Mouse (Mus musculus): ENCODE results near the gene Rnf208. TPM values are rescaled to one million over a fixed set of nuclear protein-coding genes. Genes with fewer than 3 reads are reported as not detected.
A peak's percentile ranks its signal among the peaks of the same experiment; 100 is the strongest.

Rnf208 gene
- polyA plus RNA-seq, 1 experiment: 12.9 TPM

- peak; percentile 62 for DNase-seq (ENCODE audit: low spot score)
Observed at GRCm38 (mm10) chr2:25278928-25279882, 37.1 kb downstream of the Rnf208 start.

- DNase-seq (ENCODE audit: low spot score): no peak
Observed at GRCm38 (mm10) chr2:25285551-25285950, 43.5 kb downstream of the Rnf208 start.

DNA sequence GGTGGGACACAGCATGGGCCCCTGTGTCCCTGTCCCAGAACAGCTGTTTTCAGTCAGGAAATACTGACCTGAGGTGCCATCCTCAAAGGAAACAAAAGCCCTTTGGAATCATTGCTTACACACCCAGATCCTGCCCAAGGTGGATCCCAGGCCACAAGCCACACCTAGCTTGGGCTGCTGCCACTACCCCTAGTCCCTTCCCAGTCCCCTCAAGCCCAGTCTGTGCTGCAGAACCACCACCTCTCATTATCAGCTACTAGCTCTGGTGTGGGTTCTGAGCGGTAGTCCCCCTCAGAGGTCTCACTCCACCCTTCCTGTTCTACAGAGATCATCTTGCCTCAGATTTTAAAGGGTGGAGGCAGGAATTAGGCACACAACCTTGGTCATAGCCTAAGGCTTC lies 44.3 kb downstream of the Rnf208 start:
- DNase-seq (ENCODE audit: low spot score): no peak

DNA sequence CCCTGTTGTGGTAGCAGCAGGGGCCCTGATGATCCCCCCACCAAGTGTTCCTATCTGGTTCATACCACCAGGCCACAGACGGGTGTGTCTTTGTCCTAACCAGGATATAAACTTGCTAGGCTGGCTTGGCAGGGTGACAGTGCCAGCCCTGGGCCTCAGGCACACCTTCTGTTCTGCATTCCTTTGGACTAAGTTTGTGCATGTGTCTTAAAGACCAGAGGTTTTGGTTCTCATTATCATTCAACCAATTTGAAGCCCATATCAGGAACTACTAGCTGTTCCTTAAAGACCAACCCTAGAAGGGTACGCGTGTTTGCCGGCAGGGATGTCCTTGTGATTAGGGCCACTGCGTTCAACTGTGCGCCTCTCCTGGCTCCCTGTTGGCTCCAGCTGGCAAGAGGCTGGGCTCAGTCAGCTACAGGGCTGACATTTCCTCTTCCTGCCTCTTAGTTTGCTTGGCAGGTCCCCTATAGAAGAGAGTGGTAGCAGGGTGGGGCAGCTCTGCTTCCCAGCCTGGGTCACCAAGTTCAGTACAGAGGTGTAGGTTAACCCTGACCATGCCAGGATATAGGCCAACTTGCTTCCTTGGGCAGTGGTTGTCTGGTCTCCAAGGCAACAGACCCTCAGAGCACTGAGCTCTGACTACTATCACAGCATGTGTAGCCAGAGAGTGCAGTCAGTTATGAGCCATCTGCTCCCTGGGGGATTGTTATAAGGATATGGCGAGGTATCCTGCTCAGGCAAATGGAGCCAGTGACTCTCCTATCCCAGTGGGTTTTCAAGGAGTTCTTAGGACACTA lies 45.0 kb downstream of the Rnf208 start:
- DNase-seq (ENCODE audit: low spot score): no peak

DNA sequence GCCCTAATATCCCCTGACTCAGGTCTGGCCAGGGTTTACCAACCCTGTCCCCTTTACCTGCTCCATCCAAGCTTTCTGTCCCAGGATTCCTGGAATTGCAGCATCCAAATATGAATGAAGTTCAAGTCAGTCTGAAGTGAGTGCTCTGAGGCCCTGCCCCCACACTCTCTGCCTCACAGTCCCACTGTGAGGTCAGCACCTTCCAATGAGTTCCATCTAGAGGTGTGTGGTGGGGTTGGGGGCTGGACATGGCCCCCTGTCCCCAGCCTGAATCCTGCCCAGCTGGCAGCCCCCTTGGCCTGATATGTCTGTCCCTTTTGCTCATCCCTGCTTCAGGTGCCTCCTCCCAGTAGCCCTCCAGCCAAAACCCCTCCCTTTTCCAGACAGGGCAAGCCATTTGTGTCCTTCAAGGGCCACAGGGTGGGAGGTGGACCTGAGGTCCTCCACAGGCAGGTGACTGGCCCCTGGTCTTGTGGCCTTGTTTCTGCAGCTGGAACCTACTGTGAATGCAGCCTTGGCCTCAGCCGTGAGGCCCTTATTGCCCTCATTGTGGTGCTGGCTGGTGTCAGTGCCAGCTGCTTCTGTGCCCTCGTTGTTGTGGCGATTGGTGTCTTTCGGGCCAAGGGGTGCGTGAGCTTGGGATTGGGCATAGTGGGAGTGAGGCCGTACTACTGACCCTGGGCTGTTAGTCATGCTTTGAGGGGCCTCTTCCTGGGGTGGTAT lies 46.0 kb downstream of the Rnf208 start, which contains the start of gene Tmem210:
Gene Tmem210, plus strand, starts transcription at position 219 of the 723 bp plus-strand sequence.
- no peak for DNase-seq (ENCODE audit: low spot score)

DNA sequence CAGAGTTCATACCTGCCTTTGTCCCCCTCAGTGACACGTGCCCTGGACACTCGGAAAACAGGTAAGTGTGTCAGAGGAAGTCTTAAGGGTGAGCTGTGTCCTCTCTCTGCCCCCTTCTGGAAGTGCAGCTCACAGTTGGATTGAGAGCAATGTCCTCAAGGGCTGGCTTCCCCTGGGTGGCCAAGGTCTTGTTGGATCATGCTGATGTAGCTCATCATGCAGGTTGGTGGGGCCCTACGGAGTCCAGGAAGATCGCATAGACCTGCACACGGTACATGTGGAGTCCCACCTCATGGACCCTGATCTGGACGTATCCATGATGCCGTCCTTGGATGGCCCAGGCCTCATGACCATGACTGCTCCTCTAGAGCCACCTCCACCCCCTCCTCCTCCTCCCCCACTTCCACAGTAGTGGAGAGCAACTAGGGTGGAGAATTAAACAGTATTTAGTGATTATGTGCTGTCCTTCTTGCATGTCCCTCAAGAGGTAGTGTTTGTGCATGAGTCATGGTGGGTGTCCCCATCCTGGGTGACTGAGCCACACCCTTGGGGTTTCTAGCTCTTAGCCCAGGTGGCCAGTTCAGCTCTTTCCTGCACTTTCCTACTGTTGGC lies 46.8 kb downstream of the Rnf208 start:
- no peak for DNase-seq (ENCODE audit: low spot score)

GRCm38 (mm10) chr2:25289651-25290050 lies 47.6 kb downstream of the Rnf208 start, which contains the start of gene Lrrc26:
TSS of gene Lrrc26 (plus strand) at chr2:25289915.
- DNase-seq (ENCODE audit: low spot score): no peak

DNA sequence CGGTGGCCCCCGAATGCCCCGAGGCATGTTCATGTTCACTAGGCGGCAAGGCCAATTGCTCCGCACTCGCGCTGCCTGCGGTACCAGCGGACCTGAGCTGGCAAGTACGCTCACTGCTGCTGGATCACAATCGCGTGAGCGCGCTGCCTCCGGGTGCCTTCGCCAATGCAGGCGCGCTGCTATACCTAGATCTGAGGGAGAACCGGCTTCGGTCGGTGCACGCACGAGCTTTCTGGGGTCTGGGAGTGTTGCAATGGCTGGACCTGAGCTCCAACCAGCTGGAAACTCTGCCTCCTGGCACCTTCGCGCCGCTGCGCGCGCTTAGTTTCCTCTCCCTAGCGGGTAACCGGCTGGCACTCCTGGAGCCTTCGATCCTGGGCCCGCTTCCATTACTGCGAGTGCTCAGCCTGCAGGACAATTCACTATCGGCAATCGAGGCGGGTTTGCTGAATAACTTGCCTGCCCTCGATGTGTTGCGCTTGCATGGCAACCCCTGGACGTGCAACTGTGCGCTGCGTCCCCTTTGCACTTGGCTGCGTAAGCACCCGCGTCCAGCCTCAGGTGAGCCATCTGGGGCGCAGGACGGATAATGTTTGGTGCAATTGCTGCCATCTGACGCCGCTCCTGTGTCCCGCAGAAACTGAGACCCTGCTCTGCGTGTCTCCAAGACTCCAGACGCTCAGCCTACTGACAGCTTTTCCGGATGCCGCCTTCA lies 48.2 kb downstream of the Rnf208 start:
- DNase-seq (ENCODE audit: low spot score): no peak

DNA sequence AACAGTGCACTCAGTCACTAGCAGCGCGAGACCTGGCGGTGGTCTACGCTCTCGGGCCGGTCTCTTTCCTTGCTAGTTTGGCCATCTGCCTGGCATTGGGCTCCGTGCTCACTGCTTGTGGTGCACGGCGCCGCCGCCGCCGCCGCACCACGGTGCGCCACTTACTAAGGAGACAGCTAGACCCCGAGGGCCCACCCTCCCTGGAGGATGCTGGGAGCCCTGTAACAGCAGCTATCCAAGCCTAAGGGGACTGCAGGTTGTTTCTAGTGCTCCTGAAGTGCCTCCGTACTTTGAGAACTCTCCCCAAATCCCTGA lies 48.7 kb downstream of the Rnf208 start:
- DNase-seq (ENCODE audit: low spot score): no peak

DNA sequence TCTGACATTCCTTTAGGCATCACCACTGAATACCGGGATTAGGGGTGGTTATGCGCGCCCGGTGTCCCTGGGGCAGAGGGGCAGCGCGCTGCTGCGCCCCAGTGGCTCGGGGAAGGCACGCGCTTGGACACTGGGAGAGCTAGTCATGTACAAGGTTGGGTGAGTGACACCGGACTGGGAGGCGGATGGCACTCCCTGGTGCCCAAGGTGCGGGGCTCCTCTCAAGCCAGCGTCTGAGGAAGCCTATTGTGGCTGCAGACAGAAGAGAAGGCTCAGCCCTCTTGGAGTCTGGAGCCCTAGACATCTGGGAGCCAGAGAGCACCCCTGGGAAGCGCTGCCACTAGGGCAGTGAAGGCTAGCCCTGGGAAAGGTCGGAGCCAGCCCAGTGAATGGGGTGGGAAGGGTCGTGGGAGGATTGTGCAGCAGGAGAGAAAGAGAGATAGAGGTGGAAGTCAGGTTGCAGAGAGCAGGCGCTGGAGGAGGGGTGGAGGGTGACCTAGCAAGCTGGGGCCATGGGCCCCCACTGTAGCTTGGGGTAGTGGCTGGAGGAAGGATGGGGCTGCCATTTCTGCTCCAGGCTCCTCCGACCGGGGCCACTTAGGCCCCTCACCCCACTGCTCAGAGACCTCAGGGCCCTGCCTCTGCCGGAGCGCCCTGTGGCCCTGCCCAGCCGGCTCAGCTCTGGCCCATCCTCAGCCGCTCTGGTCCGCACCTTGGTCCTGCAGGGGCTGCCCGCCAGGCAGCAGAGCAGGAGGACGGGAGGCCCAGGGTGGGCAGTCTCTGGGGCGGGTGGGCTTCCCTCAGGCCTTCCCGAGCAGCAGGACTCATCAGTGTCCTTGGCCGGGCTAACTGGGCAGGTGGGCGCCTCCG lies 49.4 kb downstream of the Rnf208 start:
- DNase-seq (ENCODE audit: low spot score): no peak

- DNase-seq (ENCODE audit: low spot score): no peak
Observed at GRCm38 (mm10) chr2:25292054-25292544, 50.0 kb downstream of the Rnf208 start.

GRCm38 (mm10) chr2:25292856-25293255 lies 50.8 kb downstream of the Rnf208 start:
- no peak for DNase-seq (ENCODE audit: low spot score)

DNA sequence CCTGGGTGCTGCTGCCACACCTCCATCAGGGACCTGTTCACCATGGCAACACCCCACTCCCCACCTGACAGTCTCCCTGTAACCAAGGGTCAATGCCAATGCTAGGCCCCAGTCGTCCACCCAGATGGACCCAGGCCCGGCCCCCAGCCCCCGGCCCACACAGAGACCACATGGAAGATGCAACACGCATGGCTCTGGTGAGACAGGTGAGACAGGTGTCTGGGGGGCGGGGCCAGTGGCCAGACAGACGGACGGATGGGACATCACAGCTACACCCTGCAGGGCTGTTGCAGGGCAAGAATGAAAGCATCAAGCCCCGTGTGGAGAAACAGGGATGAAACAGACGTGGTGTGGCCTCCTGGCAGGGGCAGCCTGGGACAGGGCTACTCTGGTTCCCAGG lies 51.7 kb downstream of the Rnf208 start:
- DNase-seq (ENCODE audit: low spot score): no peak

Other genes with a start within 250 kb of the Rnf208 start
- gene Nsmf, start 187.9 kb upstream of the Rnf208 start, polyA plus RNA-seq (2012; rRNA removed): 87.4 and 114 TPM in 2 replicates
- 0.03 and 0.07 TPM in 2 replicates for gene Entpd8, start 162.0 kb upstream of the Rnf208 start, polyA plus RNA-seq (2012; rRNA removed)
- gene Noxa1, start 147.1 kb upstream of the Rnf208 start, polyA plus RNA-seq (2012; rRNA removed): 0.13 and 0.18 TPM in 2 replicates
- gene Nrarp, start 61.5 kb upstream of the Rnf208 start, polyA plus RNA-seq (2012; rRNA removed): 50.1 and 60.0 TPM in 2 replicates
- 22.6 and 25.3 TPM in 2 replicates for gene Tor4a, start 45.4 kb upstream of the Rnf208 start, polyA plus RNA-seq (2012; rRNA removed)
- gene Nelfb, start 30.8 kb upstream of the Rnf208 start, polyA plus RNA-seq (2012; rRNA removed): 55.4 and 60.6 TPM in 2 replicates
- gene Stpg3, start 27.6 kb upstream of the Rnf208 start, polyA plus RNA-seq (2012; rRNA removed): not detected in 2 replicates
- gene Fam166a, start 23.5 kb upstream of the Rnf208 start, polyA plus RNA-seq (2012; rRNA removed): 0.08 and 0.10 TPM in 2 replicates
- 510 and 610 TPM in 2 replicates for gene Tubb4b, start 17.6 kb upstream of the Rnf208 start, polyA plus RNA-seq (2012; rRNA removed)
- 0.03 TPM in 1 of 2 replicates, not detected in the other for gene Slc34a3, start 7.9 kb upstream of the Rnf208 start, polyA plus RNA-seq (2012; rRNA removed)
- 0.13 and 0.19 TPM in 2 replicates for gene Rnf224, start 5.5 kb upstream of the Rnf208 start, polyA plus RNA-seq (2012; rRNA removed)
- 2.0 and 2.5 TPM in 2 replicates for gene Cysrt1, start 197 bp downstream of the Rnf208 start, polyA plus RNA-seq (2012; rRNA removed)
- gene AL732309.1, start 4.6 kb downstream of the Rnf208 start, polyA plus RNA-seq (2012; rRNA removed): 21.0 and 23.8 TPM in 2 replicates
- 30.7 and 34.2 TPM in 2 replicates for gene Tmem203, start 13.2 kb downstream of the Rnf208 start, polyA plus RNA-seq (2012; rRNA removed)
- 8.0 and 13.6 TPM in 2 replicates for gene Tprn, start 20.4 kb downstream of the Rnf208 start, polyA plus RNA-seq (2012; rRNA removed)
- gene Ssna1, start 30.2 kb downstream of the Rnf208 start, polyA plus RNA-seq (2012; rRNA removed): 58.8 and 84.8 TPM in 2 replicates
- gene Anapc2, start 30.2 kb downstream of the Rnf208 start, polyA plus RNA-seq (2012; rRNA removed): 84.5 and 88.3 TPM in 2 replicates
- gene Tmem210, start 45.9 kb downstream of the Rnf208 start, polyA plus RNA-seq (2012; rRNA removed): not detected in 2 replicates
- gene Lrrc26, start 47.7 kb downstream of the Rnf208 start, polyA plus RNA-seq (2012; rRNA removed): 7.0 and 8.2 TPM in 2 replicates
- gene Grin1, start 76.9 kb downstream of the Rnf208 start, polyA plus RNA-seq (2012; rRNA removed): 1.1 TPM in 2 replicates
- 15.2 and 22.8 TPM in 2 replicates for gene Man1b1, start 90.1 kb downstream of the Rnf208 start, polyA plus RNA-seq (2012; rRNA removed)
- gene Dpp7, start 114.1 kb downstream of the Rnf208 start, polyA plus RNA-seq (2012; rRNA removed): 36.0 and 37.3 TPM in 2 replicates
- 36.8 and 38.3 TPM in 2 replicates for gene Uap1l1, start 123.4 kb downstream of the Rnf208 start, polyA plus RNA-seq (2012; rRNA removed)
- gene Sapcd2, start 130.1 kb downstream of the Rnf208 start, polyA plus RNA-seq (2012; rRNA removed): 1.6 and 2.5 TPM in 2 replicates
- gene Entpd2, start 153.6 kb downstream of the Rnf208 start, polyA plus RNA-seq (2012; rRNA removed): 104 and 107 TPM in 2 replicates
- 103 and 126 TPM in 2 replicates for gene Npdc1, start 157.1 kb downstream of the Rnf208 start, polyA plus RNA-seq (2012; rRNA removed)
- gene Fut7, start 181.0 kb downstream of the Rnf208 start, polyA plus RNA-seq (2012; rRNA removed): 0.19 and 0.29 TPM in 2 replicates
- 6.3 and 16.4 TPM in 2 replicates for gene Abca2, start 186.4 kb downstream of the Rnf208 start, polyA plus RNA-seq (2012; rRNA removed)
- gene Clic3, start 214.6 kb downstream of the Rnf208 start, polyA plus RNA-seq (2012; rRNA removed): 0.69 and 2.2 TPM in 2 replicates
- gene Paxx, start 218.8 kb downstream of the Rnf208 start, polyA plus RNA-seq (2012; rRNA removed): 50.8 and 61.1 TPM in 2 replicates
- 0.38 and 0.74 TPM in 2 replicates for gene Ptgds, start 227.8 kb downstream of the Rnf208 start, polyA plus RNA-seq (2012; rRNA removed)